Mouse (Mus musculus) heart, postnatal 25 days (tissue): Measurements from ENCODE around the gene Cd47. TPM values are rescaled to one million over a fixed set of nuclear protein-coding genes. Genes with fewer than 3 reads are reported as not detected.

ENCODE experiments used
- DNase-seq: peaks from one replicate; pipeline ENCODE4 v3.0.0; 2022; ENCODE audit warnings: low spot score
- intact Hi-C: fragments of 180-260 bp; cut with DNase I; formaldehyde crosslinking; loops from one replicate; pipeline ENCODE4 v1.15.1; 2025
- total RNA-seq, 2 experiments: library from RNA; stranded (reverse); gene quantifications; 2 replicates each; pipeline ENCODE4 v1.2.3; 2021

The Cd47 gene
- total RNA-seq, 2 experiments from 2014 or later, result 73.5 to 76.4 TPM

DNA sequence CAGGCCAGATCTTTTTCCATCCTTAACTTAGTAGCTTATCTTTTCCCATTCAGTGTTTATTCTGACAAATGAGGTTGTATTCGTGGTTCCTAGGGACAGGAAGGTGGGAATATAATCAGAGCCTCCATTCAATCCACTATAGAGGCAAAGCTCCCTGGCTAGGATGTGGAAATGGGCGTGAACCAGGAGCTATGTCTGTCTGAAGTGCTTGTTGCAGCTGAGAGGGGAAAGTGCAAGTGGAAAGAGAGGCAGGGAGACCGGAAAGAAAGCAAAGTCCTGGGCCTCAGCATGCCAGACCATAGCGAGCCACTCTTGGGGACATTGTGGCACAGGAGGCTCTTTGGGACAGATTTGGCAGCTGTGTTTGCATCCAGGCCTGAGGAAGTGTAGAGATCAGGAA is 94.3 kb downstream of the Cd47 start:
- intact Hi-C loops, result loop anchor here (5.0 kb wide), 1 partner anchor 37 kb away; no protein-coding TSS in a partner anchor
- DNase-seq, result no peak

DNA sequence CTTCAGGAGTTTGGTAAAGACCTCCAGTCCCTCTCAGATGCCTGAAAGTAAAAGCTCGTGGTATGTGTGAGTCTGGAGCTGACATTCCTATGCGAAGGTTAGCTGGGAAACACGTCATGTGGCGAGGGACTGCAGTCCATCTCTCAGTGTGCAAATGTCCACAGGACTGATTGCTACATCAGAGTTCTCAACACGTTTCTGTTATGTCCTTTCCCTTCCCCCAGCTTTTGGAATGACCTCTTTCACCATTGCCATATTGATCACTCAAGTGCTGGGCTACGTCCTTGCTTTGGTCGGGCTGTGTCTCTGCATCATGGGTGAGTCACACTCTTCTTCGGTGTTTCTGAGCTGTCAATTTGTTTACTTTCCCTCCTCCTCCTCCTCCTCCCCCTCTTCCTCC is 95.8 kb downstream of the Cd47 start:
- intact Hi-C loops, result no loop called here

GRCm38 (mm10) chr16:49901395-49901794 is 101.1 kb downstream of the Cd47 start:
- DNase-seq, result no peak
- intact Hi-C loops, result no loop called here

More for the DNA sequence above, 95.8 kb downstream of the Cd47 start:
- no peak for DNase-seq

DNA sequence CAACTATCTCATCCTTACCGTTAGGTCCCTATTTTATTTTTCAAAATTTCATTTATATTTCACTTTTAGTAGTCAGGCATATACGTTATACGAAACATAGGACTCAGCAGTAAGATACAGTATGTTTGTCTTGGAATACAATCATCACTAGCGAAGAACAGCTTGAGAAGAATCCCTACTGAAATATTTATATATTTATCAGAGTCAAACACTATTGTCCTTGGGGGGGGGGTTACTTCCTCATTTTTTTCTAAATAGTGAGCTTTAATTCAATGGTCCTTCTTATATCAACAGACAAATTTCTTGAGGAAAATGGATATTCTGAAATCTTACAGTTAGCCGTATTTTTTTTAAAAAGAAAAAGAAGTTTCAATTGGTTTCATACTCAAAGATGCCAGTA is 101.8 kb downstream of the Cd47 start:
- intact Hi-C loops, result no loop called here
- no peak for DNase-seq

DNA sequence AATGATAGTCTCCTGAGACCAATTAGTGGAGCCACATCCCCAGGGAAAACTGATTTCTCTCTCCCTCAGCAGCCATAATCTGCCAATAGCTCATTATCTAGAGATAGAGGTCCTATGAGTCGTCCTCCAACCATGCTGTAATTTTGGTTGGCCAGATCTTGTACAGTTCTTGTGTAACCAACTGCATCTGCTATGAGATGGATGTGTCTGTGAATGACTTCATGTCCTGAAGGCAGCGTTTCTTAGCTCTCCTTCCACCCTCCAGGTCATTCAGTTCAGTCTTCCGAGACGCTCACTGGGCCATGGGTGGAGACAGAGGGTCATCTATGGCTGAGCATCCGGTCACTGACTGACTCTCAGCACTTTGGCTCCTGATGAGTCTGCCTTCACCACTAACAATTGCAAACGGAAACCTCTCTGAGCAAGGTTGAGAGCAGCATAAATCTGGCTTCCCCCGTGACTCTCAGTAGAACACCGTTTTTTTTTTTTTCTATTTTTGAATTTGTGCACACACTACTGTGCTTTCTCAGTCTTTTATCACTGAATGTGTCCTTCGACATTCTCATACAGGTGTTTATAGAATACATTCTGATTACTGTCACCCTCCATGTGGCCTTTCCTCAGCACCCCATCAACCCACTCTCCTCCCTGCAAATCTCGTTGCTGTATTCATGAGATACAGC is 104.1 kb downstream of the Cd47 start:
- intact Hi-C loops, result no loop called here
- DNase-seq, result no peak

GRCm38 (mm10) chr16:49905041-49905440 is 104.7 kb downstream of the Cd47 start:
- DNase-seq, result no peak
- intact Hi-C loops, result loop anchor here (5.0 kb wide), 1 partner anchor 33 kb away; no protein-coding TSS in a partner anchor

DNA sequence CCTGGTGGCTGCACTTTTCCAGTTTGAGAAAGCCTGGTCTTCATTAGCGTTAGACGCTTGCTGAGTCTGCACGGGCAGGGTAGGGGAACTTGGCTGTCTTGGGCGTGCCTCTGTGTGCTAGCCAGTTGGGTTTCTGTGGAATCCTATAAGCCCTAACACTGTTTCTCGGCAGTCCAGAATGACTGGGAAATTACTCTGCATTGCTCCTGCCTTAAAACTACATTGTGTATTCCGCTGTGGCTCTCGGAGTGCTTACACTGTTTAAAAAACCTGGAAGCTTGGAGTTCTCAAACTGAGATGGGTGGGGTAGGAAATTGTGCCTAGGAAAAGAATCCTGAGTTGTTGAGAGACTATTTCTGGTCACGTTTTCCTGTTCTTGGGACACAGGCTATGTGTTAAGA is 105.3 kb downstream of the Cd47 start:
- DNase-seq, result no peak
- intact Hi-C loops, result loop anchor here (5.0 kb wide), 1 partner anchor 33 kb away; no protein-coding TSS in a partner anchor

- no peak for DNase-seq
- intact Hi-C loops, result loop anchor here (5.0 kb wide), 1 partner anchor 34 kb away; no protein-coding TSS in a partner anchor
Measured at GRCm38 (mm10) chr16:49906066-49906465, 105.7 kb downstream of the Cd47 start.

- DNase-seq, result no peak
- intact Hi-C loops, result loop anchor here (5.0 kb wide), 1 partner anchor 35 kb away; no protein-coding TSS in a partner anchor
Measured at GRCm38 (mm10) chr16:49906940-49907339, 106.6 kb downstream of the Cd47 start.

DNA sequence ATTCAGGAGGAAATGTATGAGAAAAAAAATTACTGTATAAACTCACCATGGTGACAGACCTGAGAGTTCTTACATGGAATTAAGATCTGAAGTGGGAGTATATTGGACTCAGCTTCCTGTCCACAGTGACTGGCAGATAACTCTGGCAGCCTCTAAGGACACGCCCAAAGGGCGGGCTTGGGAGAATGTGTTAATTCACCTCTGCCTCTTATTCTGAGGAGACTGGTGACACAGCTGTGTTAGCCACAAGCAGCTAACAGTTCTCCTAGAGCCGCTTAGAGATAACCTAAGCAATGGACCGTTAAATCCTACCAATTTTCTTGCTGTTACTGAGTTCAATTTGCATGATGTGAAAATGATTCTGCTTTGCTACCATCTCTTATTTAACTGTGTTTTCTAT is 107.0 kb downstream of the Cd47 start:
- peak; percentile 16 for DNase-seq
- intact Hi-C loops, result loop anchor here (5.0 kb wide), 1 partner anchor 35 kb away; no protein-coding TSS in a partner anchor

DNA sequence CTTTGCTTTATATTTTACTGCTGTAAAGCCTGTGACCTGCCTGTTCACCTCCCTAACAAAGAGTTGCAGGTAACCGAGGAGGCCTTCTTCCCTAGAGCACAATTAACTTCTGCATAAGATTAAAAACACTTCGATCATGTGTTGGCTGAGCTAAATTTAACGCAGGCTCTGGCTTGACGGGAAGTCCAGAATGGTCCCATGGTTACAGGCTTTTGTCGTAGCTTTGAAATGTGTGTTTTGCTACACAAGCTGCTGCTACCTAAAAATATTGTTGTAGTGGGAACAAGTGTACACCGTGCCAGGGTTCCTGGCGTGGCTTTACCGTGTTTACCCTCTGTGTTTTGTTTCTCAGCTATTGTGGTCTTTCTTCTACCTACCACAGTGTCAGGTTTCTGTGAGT is 109.2 kb downstream of the Cd47 start:
- no peak for DNase-seq
- intact Hi-C loops, result loop anchor here (2.0 to 5.0 kb wide), 2 partner anchors 37 to 53 kb away; no protein-coding TSS in a partner anchor

GRCm38 (mm10) chr16:49914094-49914493 is 113.8 kb downstream of the Cd47 start:
- intact Hi-C loops, result loop anchor here (5.0 kb wide), 1 partner anchor 48 kb away; no protein-coding TSS in a partner anchor
- no peak for DNase-seq

DNA sequence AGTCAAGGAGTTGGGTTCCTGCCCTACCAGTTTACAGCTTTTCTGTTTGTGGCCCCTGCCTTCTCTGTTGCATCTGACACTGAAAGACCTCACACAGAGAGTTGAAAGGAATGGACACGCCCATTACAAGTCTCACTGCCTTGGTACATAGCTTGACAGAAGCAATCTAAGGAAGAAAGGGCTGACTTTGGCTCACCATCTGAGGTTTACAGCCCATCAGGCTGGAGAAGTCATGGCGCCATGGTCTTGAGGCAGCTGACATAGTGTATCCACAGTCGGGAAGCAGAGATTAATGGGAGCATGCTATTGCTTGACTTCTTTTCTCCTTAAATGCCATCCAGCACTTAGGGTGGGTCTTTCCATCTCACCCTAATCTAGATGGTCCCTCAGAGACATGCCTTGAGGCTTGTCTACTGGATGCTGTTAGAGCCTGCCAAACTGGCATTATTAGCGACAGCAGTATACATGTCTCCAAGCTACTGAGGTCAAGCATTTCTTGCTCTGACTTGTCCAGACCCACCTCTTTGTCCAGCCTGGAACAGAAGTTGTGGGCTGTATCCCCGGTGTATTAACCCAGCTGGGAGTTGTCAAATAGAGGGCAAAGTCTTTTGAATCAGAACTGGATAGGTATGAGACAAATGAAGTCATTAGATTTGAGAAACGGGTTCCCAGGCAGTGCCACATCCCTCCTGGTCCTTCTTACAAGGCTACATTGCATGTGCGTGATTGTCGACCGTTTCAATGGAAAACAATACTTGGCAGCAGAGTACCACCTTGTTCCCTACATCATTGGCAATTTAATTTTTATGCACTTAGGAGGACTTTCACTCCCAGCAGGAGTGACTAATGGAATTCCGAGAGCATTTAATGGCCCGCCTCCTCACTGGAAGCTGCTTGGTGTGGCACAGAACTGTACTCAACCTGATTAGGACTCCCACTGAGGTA is 115.5 kb downstream of the Cd47 start:
- intact Hi-C loops, result no loop called here

DNA sequence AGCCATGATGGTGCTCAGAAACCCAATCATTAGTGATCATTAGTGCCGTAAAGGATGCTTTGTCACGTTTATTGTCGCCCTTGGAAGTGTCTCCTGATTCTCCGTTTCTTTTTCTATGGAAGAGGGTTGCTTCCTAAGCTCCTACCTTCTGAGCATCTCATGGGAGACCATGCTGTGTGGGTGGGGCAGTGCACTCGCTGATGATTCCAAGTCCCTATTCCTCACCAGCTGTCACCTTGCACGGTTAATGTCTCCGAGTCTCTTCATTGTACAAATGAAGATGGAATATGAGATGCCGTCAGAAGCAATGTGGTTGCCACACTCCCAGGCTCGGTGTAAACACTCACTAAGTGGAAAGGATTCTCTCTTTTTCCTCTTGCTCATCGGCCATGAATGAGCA is 119.9 kb downstream of the Cd47 start:
- no peak for DNase-seq

More for the DNA sequence above, 115.5 kb downstream of the Cd47 start:
- DNase-seq, result no peak

DNA sequence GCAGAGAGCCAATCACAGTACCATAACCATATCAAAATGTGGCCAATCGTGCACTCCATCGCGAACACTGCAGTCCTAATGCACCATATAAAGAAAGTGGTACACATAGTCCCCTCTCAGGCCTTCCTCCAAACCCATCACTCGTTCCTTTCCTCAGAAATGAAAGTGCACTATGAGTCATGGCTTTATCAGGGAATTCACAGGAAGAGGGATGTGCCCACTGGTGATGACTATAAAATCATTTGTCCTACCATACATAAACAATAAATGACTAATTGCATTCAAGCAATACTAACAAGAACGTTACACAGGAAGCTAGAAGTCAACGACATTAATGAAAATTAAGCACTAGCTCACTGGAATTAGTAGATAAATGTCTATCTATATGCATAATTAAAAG is 121.3 kb downstream of the Cd47 start:
- no peak for DNase-seq
- intact Hi-C loops, result no loop called here

More for the DNA sequence above, 119.9 kb downstream of the Cd47 start:
- intact Hi-C loops, result no loop called here

DNA sequence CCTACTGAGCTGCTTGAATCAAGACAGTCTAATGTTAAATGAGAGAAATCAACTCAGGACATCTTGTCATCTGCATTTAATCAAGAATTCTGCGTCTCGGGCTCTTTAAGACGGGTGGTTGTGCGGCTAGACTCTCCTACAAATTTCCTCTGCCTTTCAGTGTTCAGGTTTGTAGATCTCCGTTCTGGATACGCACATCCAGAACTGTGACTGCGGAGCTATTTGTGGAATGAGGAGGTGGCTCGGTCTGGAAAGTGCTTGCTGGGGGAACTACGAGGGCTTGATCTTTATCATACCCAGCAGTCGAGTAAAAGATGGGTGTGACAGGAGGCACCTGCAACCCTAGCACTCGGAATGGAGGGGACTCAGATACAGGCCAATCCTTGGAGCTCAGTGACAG is 121.8 kb downstream of the Cd47 start:
- intact Hi-C loops, result no loop called here
- DNase-seq, result no peak

GRCm38 (mm10) chr16:49923720-49924119 is 123.4 kb downstream of the Cd47 start:
- intact Hi-C loops, result no loop called here
- no peak for DNase-seq

- intact Hi-C loops, result no loop called here
- DNase-seq, result no peak
Measured at GRCm38 (mm10) chr16:49924941-49925340, 124.6 kb downstream of the Cd47 start.

DNA sequence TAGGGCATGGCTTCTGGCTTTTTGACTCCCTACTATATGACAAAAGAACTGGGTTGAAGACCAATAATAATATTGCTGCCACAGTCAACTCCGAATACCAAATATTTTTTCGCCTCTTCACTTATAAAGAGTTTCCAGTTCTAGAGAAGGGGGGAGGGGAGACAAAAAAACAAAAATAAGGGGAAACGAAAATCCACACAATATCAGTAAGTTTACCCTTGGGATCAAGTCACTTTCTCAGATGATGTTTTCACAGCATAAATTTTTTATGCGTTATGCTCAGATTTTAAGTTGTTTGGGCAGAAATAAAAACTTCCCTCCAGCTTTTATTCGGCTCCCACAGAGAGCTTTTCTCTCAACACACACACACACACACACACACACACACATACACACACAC is 132.9 kb downstream of the Cd47 start:
- DNase-seq, result no peak
- intact Hi-C loops, result no loop called here

DNA sequence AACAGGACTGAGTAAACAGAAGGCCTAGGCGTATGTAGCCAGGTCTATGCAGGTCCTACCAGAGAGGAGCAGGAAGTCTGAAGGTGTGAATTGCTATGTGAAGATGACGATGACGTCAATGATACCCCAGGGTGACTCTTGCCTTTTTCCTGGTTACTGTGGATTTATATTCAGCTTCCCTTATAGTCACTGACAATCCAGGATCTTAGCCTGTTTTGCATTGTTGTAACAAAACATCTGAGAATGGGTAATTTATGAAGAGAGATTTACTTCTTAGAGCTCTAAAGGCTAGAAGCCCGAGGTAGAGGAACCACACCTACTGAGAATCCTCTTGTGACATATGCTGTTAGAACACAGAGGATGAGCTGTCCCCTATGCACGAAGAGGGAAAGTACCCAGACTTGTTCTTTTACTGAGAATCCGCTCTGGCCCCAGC is 135.7 kb downstream of the Cd47 start:
- no peak for DNase-seq
- intact Hi-C loops, result no loop called here

DNA sequence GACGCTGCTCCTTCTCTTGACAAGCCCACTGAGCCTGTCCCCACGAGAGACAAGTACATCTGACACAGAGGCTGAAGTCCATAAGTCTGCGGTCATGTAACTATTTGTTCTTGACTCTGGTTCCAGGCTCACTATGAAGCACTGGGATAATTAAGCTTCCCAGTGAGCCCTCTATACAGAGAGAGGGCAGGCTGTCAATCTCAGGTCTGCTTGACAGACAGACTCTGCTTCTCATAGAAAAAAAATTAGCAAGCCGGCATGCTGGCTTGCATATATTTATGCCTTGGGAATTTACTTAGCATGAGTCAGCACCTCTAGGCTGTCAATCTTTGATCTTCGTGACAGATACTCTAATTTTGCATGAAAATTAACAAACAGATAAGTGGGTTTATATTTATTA is 136.5 kb downstream of the Cd47 start:
- intact Hi-C loops, result no loop called here
- no peak for DNase-seq
